Mouse (Mus musculus) frontal cortex, postnatal 14 days (tissue): ENCODE results near the gene Wnt3.

ENCODE experiments used
- DNase-seq, 2 experiments: peaks; one replicate each; pipeline ENCODE4 v3.0.0; 2022; ENCODE audit warnings: low spot score in 2 of 2

Gene Wnt3

DNA sequence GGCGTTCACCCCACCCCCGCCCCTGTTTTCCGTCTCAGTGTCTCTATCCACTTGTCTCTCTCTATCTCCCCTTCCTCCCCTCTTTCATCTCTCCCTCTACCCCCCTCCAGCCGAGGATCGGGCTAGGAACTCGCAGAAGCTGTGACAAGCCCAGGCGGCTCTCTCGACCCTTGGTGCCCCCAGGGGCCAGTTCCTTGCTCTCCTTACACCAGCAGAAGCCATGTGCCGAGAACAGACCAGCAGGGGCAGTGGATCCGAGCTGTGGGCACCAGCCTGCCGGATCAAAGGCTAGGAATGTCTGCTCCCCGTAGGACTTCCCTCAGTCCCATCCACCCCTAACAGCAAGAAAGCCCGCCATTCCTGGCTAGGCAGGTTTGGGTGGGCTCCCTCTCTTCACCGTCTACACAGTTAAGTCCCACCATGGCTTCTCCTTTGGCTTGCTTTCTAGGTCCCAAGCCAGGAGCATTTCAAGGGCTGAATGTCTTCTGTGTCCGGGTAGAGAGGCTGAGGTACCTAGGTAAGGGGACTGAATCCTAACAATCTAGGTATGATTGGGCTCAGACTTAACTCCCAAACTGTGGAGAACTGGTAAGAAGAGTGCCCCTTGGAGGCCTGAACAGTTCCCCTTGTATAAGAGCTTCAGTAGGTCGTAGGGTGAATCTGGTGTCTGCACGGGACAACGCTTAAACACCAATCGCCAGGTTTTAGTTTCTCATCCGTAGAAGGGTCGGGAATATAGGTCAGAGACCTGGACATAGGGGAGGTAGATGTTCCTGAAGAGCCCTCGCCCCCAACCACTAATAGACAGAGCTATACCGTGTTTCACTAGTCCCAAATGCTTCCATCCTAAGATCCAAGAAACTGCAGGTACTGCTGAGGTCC is 1.2 kb upstream of the Wnt3 start:
- no peak for DNase-seq

DNA sequence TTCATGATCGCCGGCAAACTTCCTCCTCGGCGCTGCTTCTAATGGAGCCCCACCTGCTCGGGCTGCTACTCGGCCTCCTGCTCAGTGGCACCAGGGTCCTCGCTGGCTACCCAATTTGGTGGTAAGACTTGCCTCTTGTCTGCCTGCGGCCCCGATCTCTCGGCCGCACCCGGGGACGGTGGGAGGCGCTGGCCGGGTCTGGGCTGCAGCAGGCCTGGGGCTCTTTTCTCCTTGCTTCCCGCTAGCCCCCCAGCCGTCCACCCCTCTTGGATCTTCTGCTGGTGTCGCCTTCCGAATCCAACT is 229 bp downstream of the Wnt3 start:
- DNase-seq = no peak

DNA sequence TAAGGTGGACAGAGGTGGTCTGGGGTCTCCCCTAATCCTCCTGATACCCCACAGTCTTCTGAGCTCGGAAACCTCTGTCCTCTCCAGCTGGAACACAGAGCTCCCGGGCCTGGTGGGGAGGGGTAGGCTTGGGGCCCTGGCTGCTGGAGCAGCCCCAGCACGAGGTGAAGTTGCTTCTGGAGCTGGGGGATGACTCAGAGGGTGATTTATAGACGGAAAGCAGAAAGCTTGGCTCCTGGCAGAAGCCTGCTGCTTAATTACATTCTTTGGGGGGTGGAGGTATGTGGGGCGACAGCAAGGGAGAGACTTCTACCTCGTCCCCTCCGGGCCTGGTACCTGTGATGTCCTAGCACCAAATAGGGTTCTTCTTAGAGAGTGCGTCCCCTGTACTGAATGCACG is 6.2 kb downstream of the Wnt3 start:
- no peak for DNase-seq

DNA sequence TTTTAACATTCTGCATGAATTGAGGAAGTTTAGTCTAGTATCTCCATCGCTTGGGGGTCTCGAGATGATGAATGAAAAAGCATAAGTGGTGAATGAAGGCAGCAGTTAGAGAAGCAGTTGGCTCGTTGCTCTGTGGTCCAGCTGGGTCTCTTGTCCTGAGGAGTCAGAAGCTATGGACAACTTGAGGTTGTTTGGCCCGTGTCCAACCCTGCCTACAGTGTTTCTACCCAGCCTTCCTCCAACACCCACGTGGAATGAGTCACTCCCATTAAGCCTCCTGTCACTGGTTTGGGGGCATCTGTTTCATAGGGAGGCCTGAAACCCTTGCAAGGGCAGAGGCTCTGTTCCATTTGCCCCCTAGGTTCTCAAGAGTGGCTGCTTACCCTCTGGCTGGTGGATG is 16.0 kb downstream of the Wnt3 start:
- no peak for DNase-seq

GRCm38 (mm10) chr11:103801128-103801527 is 27.2 kb downstream of the Wnt3 start:
- no peak for DNase-seq

DNA sequence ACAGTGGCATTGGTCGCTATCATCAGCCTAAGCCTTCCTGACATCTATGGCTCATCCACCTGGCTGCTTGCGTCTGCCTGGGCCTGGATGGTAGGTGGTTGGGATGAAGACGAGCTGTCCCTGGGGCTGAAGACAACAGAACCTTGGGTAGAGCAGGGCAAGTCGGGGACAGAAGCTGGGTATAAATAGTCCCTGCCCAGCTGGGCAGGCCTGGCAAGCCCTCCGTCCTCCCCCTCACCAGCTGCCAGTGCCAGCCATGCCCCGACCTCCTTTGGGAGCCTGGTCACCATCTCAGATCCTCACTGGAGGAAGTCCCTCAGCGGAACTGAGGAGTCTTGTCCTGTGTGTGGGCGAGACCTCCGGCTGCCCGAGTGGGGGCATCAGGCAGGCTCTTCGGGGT is 30.2 kb downstream of the Wnt3 start:
- no peak for DNase-seq

DNA sequence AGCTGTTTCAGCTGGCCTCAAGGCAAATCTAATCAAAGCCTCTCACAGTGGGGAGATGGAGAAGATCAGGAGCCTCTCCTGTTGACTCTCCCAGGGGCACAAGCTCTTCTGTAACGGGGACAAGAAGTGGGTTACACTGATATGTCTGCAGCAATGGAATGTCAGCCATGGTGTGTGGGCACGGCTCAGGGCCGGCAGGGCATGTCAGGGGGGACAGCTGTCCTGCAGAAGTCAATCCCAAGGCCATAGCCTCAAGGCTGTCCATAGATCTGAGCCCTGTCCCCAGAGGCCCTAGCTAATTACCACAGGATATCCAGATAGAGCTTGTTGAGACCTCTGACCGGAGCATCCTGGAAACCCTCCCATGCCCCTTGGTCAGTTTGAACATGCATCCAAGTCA is 30.9 kb downstream of the Wnt3 start:
- DNase-seq = no peak

- no peak for DNase-seq
Measured at GRCm38 (mm10) chr11:103807966-103808365, 34.0 kb downstream of the Wnt3 start.

- no peak for DNase-seq
Measured at GRCm38 (mm10) chr11:103808771-103809610, 35.0 kb downstream of the Wnt3 start.

- DNase-seq = no peak
Measured at GRCm38 (mm10) chr11:103809611-103810598, 36.0 kb downstream of the Wnt3 start.

DNA sequence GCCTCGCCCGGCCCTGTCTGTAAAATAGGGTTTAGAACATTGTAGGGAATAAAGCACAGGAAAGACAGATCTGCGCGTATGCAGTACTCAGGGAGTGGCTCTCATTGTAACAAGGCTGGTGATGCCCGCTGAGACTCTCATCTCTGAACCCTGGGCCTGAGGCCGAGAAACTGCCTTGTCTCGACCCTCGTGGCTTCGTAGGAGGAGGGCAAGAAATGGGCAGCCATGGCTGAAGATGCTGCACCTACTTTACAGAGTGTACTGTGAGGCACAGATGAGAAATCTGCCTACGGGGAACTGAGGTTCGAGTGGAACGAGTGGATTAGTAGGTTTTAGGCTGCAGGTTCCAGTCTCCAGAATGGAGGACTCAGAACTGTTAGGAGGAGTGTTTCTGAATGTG is 36.7 kb downstream of the Wnt3 start:
- DNase-seq = no peak

DNA sequence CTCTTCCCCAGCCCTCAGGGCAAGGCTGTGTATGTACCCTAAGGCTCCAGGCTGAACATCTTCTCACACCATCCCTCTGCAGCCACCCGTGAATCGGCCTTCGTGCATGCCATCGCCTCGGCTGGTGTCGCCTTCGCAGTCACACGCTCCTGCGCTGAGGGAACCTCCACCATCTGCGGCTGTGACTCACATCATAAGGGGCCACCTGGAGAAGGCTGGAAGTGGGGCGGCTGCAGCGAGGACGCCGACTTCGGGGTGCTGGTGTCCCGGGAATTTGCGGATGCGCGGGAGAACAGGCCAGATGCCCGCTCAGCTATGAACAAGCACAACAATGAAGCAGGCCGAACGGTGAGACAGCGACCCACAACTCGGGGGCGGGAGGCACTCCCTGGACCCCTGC is 37.3 kb downstream of the Wnt3 start:
- DNase-seq = no peak

GRCm38 (mm10) chr11:103814808-103815207 is 40.9 kb downstream of the Wnt3 start:
- no peak for DNase-seq

GRCm38 (mm10) chr11:103815986-103816385 is 42.0 kb downstream of the Wnt3 start:
- no peak for DNase-seq

- DNase-seq = no peak
Measured at GRCm38 (mm10) chr11:103816719-103817118, 42.8 kb downstream of the Wnt3 start.

- no peak for DNase-seq
Measured at GRCm38 (mm10) chr11:103827201-103827600, 53.3 kb downstream of the Wnt3 start.

GRCm38 (mm10) chr11:103828866-103829265 is 54.9 kb downstream of the Wnt3 start:
- DNase-seq = no peak

DNA sequence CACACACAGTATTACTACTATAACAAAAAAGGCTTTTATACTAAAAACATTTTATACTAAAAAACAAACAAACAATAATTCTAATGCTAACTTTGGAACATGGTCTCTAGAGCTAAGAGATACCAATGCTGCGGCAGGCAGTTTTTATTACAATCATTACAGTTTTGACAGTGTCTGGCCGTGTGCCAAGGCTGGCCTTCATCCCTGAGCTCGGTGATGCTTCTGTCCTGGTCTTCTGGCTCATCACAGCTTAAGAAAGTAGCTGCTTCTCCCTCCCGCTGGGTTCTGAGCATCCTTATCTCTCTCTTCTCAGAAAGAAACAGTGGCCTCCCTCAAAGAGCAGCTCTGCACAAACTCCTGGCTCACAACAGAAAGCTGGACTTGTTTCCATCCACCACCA is 56.0 kb downstream of the Wnt3 start:
- DNase-seq = no peak

- no peak for DNase-seq
Measured at GRCm38 (mm10) chr11:103830476-103830875, 56.5 kb downstream of the Wnt3 start.

DNA sequence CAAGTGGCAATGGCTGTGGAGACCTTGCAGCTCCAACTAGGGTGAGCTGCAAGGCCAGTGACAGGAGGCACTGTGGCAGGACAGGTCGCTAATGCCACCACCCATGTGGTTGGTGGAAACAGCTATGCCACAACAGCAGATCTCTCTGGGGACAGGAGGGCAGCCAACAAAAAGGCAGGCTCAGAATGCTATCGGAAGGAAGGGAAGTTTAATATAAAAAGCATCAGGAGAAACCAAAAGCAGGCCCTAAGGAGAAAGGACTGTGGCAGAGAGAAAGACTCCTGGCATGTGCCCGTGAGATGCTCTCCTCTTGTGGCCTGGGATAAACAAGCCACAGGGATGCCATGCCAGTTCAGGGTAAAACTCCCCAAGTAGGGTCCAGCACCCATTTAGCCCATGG is 57.8 kb downstream of the Wnt3 start:
- DNase-seq = no peak

DNA sequence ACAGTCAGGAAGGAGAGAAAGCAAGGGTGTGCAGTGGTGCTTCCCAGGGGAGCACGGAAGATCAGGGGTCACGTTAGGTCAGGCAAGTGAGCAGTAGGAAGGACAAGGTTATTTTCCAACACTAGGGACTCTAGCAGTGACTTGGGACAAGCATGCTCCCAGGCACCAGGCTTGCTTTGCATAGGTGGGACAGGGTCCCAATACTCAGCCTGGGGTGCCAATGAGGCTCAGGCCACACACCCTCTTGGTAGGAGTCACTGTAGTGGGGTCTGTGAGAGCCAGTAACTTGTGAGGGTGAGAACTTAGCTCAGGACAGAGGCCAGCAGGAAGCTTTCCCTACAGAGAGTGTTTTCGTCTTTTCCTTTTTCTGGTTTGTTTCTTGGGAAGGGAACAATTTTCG is 58.4 kb downstream of the Wnt3 start:
- DNase-seq = no peak

DNA sequence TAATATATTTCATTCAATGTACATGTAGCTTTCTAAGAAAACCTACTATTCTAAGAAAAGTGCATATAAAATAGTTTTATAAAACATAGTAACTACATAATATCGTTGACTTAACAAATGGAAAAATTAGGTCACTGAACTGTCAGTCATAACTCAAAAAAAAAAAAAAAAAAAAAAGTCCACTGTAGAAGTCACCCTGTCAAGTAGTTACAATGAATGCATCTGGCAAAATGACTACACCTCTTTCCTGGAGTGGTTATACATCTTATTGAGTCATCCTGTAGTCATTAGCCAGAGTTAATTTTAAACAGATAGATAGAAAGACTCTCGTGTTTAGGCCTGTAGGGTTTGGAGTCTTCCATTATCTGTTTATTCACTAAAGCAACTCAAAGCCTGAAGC is 65.0 kb downstream of the Wnt3 start:
- no peak for DNase-seq
